Mouse (Mus musculus): ENCODE measurements around the gene Slc44a4.
A peak's percentile ranks its signal among the peaks of the same experiment; 100 is the strongest.
"Not testable (repeated sequence)": the region's sequence is repeated elsewhere in the genome, so short reads cannot be mapped to it uniquely, and the experiment has no call there.

GRCm38 (mm10) chr17:34959130-34959778 is 45.0 kb downstream of the Slc44a4 start, which contains the start of gene Hspa1b:
- TF ChIP-seq CTCF (IDR thresholded peaks at IDR 0.05; ENCODE audit: low read depth, low read length): not testable (repeated sequence)
- TF ChIP-seq POLR2A (IDR thresholded peaks at IDR 0.05; ENCODE audit: borderline replicate concordance, low read depth, low read length): 0 out of 2 replicates have a peak, but pooled peaks have one; percentile 35
